Mouse (Mus musculus) lung, postnatal 0 days (tissue): ENCODE data around the gene Ptpn3. TPM values are rescaled to one million over a fixed set of nuclear protein-coding genes. Genes with fewer than 3 reads are reported as not detected.

ENCODE experiments used
- ATAC-seq: fragments of 200-750 bp; cut with Nextera tagmentation; 2 replicates; pipeline ENCODE4 v1.8.0; 2017; ENCODE audit warnings: moderate library complexity
- DNase-seq: peaks from one replicate; pipeline ENCODE4 v3.0.0-alpha.2; 2016; ENCODE audit warnings: low spot score
- H3K27ac ChIP-seq: fragments of 300-500 bp; sonication (generic); 2 replicates; pipeline ENCODE4 v1.5.1; 2014; ENCODE audit warnings: antibody characterized with exemption, mild to moderate bottlenecking, low read length, mixed read lengths
- H3K27me3 ChIP-seq: fragments of 300-500 bp; sonication (generic); replicated peaks from 2 replicates; pipeline ENCODE4 v1.6.1; 2014; ENCODE audit warnings: low read length, mixed read lengths; ENCODE audit not compliant: insufficient read depth
- H3K36me3 ChIP-seq: fragments of 300-500 bp; sonication (generic); 2 replicates; pipeline ENCODE4 v1.6.1; 2014; ENCODE audit warnings: low read length, mixed read lengths; ENCODE audit not compliant: insufficient read depth
- H3K4me1 ChIP-seq: fragments of 300-500 bp; sonication (generic); 2 replicates; pipeline ENCODE4 v1.6.1; 2014; ENCODE audit warnings: antibody characterized with exemption, low read depth, low read length, mixed read lengths; ENCODE audit not compliant: insufficient read depth
- H3K4me2 ChIP-seq: fragments of 300-500 bp; sonication (generic); replicated peaks from 2 replicates; pipeline ENCODE4 v1.6.1; 2014; ENCODE audit warnings: low read depth, mild to moderate bottlenecking, low read length, moderate library complexity, mixed read lengths
- H3K4me3 ChIP-seq: fragments of 300-500 bp; sonication (generic); 2 replicates; pipeline ENCODE4 v1.5.1; 2014; ENCODE audit warnings: low read depth, low read length
- H3K9ac ChIP-seq: fragments of 300-500 bp; sonication (generic); replicated peaks from 2 replicates; pipeline ENCODE4 v1.6.1; 2014; ENCODE audit warnings: low read depth, mild to moderate bottlenecking
- H3K9me3 ChIP-seq: fragments of 300-500 bp; sonication (generic); 2 replicates; pipeline ENCODE4 v1.6.1; 2016; ENCODE audit warnings: low read length, mixed read lengths
- CTCF ChIP-seq: IDR thresholded peaks from 2 replicates; pipeline ENCODE4 v1.5.1; 2016; ENCODE audit warnings: antibody characterized with exemption, mild to moderate bottlenecking
- EP300 ChIP-seq: IDR thresholded peaks from 2 replicates; pipeline ENCODE4 v1.6.1; 2016; ENCODE audit warnings: antibody characterized with exemption, mild to moderate bottlenecking, control low read depth
- WGBS: fragments of 180-500 bp; shearing (Covaris S2); extraction: QIAGEN DNeasy Blood & Tissue Kit; methylation state at CpG from one replicate; pipeline ENCODE4 v1.1.7; 2014; 5-methylcytosine and 5-hydroxymethylcytosine counted together
- polyA plus RNA-seq: library from polyadenylated mRNA; unstranded; fragments of >200 nt; fragmentation: Nextera tagmentation; extraction: Ambion mirVana; gene quantifications from 2 replicates; pipeline ENCODE4 v1.2.1, GENCODE M21; 2015

The Ptpn3 gene
- polyA plus RNA-seq, 1 experiment from 2014 or later: 4.7 TPM

DNA sequence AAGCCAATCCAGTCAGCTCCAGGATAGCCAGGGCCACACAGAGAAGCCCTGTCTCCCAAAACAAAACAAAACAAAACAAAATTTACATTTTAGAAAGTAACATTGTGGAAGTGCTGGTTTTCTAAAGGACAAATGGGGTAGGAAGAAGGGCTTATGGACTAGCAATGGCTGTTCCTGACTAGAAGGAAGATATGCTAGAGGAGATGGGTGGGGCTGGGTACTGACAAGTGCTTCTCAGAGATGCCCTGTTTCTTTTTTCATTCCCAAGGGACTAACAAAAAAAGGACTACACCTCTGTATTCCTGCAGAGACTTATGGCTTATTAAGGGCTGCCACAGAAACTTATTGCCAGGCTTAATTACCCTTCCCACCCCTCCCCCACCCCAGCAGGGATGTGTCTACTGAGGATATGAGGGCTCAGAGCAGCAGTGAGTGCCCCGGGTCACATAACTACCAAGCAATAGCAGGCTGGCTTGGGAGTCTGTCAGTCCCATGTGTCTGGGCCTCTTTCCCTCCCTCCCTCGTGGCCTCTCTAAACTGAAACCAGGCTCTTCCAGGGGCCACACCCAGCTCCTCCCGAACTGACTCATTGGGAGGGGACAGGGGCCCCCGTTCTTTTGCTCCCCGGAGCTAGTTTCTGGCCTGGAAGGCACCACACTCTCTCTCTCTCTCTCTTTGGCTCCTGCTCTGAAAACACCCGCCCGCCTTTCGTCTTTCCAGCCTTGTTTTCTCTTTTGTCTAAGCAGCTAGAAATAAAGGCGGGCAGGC is 148.4 kb downstream of the Ptpn3 start:
- Histone ChIP-seq H3K27ac (peak overlapping the region; percentile 84), H3K27me3 (no peaks in the 10 kb centered on the region), H3K4me2 (peak overlapping the region; percentile 40), H3K9ac (0 out of 2 replicates have a peak overlapping the region, but pooled peaks have one; percentile 19), H3K4me3 (no peak overlapping the region), H3K4me1 (no peaks in the 10 kb centered on the region), H3K36me3 (no peaks in the 10 kb centered on the region), H3K9me3 (no peaks in the 10 kb centered on the region)
- no peak for TF ChIP-seq CTCF
- no peak for TF ChIP-seq EP300
- peak; percentile 81 for DNase-seq
- peak; percentile 80 for ATAC-seq
- WGBS: 11% methylated on average over 9 of the region's 9 CpGs

GRCm38 (mm10) chr4:57148182-57148581 is 153.5 kb downstream of the Ptpn3 start:
- WGBS: 48% methylated on average over 3 of the region's 3 CpGs
- H3K4me2 ChIP-seq: no peak overlapping the region
- ATAC-seq (peak; percentile 45), DNase-seq (no peak)
- no peak for TF ChIP-seq CTCF
- TF ChIP-seq EP300: no peak
- H3K9ac ChIP-seq: no peak overlapping the region
- no peak overlapping the region for H3K27ac ChIP-seq
- H3K27me3 ChIP-seq: no peaks in the 10 kb centered on the region
- peaks cover 3% of the 10 kb centered on the region; the same call in 1 of the 2 replicates for H3K4me1 ChIP-seq
- no peaks in the 10 kb centered on the region for H3K36me3 ChIP-seq
- H3K4me3 ChIP-seq: no peak overlapping the region
- no peaks in the 10 kb centered on the region for H3K9me3 ChIP-seq

- Histone ChIP-seq H3K4me3 (peak within 1 kb of the TSS; percentile 67), H3K27me3 (0 out of 2 replicates have a peak, but pooled peaks cover 4% of the 10 kb centered on the region), H3K27ac (peak within 1 kb of the TSS; percentile 76), H3K9me3 (no peaks in the 10 kb centered on the region), H3K4me2 (peak within 1 kb of the TSS; percentile 98), H3K9ac (peak within 1 kb of the TSS; percentile 43), H3K4me1 (peaks cover 3% of the 10 kb centered on the region), H3K36me3 (no peaks in the 10 kb centered on the region)
- TF ChIP-seq CTCF: peak; percentile 93
- TF ChIP-seq EP300: no peak
- 1% methylated on average over 44 of the region's 142 CpGs for WGBS
- ATAC-seq (peak; percentile 80), DNase-seq (peak; percentile 87)
Measured at GRCm38 (mm10) chr4:57143026-57143937, 158.4 kb downstream of the Ptpn3 start, which contains the start of gene Epb41l4b. Gene Epb41l4b (minus strand): TSS chr4:57143437.

DNA sequence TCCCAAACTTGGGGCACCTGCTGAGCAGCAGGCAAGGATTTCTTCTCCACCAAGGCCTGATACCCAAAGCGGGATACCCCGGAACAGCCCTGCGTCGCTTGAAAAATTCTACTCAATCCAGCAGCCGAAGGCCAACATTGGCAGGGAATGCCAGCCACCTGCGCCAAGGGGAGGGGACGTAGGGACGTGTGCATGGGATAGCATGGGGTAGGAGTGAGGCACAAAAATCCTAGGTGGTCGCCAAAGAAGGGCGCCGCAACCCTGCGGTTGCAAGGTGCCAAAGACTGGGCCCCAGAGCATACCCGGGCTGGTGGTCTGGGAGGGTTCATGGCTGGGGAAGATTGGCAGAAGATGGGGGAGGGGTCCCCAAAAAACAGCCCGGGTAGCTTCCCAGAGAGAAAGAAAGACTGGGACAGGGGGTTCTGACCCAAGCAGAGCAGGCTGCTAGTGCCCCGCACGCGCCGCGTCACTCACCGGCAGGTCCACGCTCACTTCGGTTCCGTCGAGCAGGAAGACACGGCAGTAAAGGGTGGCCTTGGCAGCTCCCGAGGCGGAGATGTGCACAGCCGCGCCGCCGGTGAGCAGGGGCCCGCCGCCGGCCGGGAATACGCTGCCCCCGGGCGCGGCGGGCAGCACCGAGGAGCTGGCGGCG is 159.1 kb downstream of the Ptpn3 start:
- Histone ChIP-seq H3K4me3 (peak overlapping the region; percentile 67), H3K27ac (peak overlapping the region; percentile 76), H3K36me3 (no peaks in the 10 kb centered on the region), H3K27me3 (0 out of 2 replicates have a peak, but pooled peaks cover 4% of the 10 kb centered on the region), H3K9me3 (no peaks in the 10 kb centered on the region), H3K9ac (peak overlapping the region; percentile 43), H3K4me1 (peaks cover 3% of the 10 kb centered on the region), H3K4me2 (peak overlapping the region; percentile 98)
- TF ChIP-seq CTCF (no peak), EP300 (no peak)
- ATAC-seq: no peak
- WGBS: 1% methylated on average over 23 of the region's 43 CpGs
- no peak for DNase-seq

DNA sequence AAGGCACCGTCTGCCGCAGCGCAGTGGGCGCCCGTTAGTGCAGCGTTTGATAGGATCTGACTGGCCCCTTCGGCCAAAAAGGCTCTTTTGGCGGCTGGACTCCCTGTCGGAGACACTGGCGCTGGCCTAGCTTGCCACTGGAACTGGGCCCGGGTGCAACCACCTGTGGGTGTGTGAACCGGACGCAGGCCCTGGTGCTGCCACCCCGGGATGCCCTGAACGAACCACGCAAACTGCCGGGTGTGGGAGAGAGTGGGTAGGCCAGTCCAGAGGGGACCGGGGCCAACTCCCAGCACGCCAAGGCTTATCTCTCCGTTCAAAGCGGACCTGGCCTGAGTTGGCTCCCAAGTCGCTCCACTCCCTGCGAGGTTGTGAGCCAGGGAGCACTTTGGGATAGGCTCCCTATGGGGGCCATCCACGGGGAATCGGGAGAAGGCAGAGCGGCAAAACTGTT is 159.7 kb downstream of the Ptpn3 start:
- Histone ChIP-seq H3K27ac (peak overlapping the region; percentile 76), H3K4me2 (peak overlapping the region; percentile 98), H3K9ac (peak overlapping the region; percentile 43), H3K4me1 (peaks cover 3% of the 10 kb centered on the region), H3K4me3 (peak overlapping the region; percentile 67), H3K36me3 (no peaks in the 10 kb centered on the region), H3K9me3 (no peaks in the 10 kb centered on the region), H3K27me3 (0 out of 2 replicates have a peak, but pooled peaks cover 4% of the 10 kb centered on the region)
- no peak for DNase-seq
- 5% methylated on average over 25 of the region's 26 CpGs for WGBS
- no peak for ATAC-seq
- no peak for TF ChIP-seq EP300
- no peak for TF ChIP-seq CTCF
